Mouse (Mus musculus): ENCODE results near the gene Clip3.

DNA sequence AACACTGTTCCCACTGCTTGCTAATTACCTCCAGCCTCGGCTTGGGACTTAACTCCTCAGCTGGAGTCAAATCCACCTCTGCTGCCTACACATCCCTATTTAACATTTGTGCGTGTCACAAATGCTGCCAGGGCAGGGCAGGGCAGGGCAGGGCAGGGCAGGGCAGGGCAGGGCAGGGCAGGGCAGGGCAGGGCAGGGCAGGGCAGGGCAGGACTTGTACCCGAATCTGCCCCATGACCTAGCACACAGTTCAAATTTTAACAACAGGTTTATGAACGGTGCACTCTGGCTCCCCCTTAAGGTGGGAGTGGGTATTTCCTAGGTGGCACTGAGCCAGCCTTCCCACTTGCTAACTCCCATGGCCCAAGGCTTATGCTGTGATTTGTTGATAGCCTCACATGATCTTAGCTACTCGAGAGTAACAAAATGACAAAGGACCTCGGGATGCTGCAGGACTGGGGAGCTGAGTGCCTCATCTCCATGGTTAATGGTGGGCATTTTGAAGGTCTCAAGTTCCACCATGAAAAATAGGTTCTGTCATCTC is 61.8 kb downstream of the Clip3 start:
- TF ChIP-seq CTCF (IDR thresholded peaks at IDR 0.05; ENCODE audit: insufficient read depth, low read depth, low read length) (no peak), POLR2A (IDR thresholded peaks at IDR 0.05; ENCODE audit: insufficient read depth, low read depth, low read length) (no peak)

All from olfactory bulb, adult 2 months (tissue).